Mouse (Mus musculus) CD8-positive naive resting alpha-beta T cell, adult 2 months (primary cell): Measurements from ENCODE around the gene Cttnbp2nl.

Experiments used
- DNase-seq, 2 experiments: peaks; one replicate each; pipeline ENCODE4 v3.0.0; 2022; ENCODE audit warnings: low read depth in 2 of 2, low spot score in 2 of 2

Cttnbp2nl gene

GRCm38 (mm10) chr3:105059911-105060310 lies 7.0 kb upstream of the Cttnbp2nl start:
- no peak for DNase-seq

GRCm38 (mm10) chr3:105058627-105059513 lies 5.9 kb upstream of the Cttnbp2nl start:
- DNase-seq = peak; percentile 51 to 64

GRCm38 (mm10) chr3:105055666-105056065 lies 2.7 kb upstream of the Cttnbp2nl start:
- DNase-seq = no peak

- no peak for DNase-seq
Measured at GRCm38 (mm10) chr3:105054952-105055351, 2.0 kb upstream of the Cttnbp2nl start.

GRCm38 (mm10) chr3:105053698-105054001 lies 704 bp upstream of the Cttnbp2nl start:
- no peak for DNase-seq

GRCm38 (mm10) chr3:105052171-105052936 lies 592 bp downstream of the Cttnbp2nl start:
- DNase-seq = no peak

- no peak for DNase-seq
Measured at GRCm38 (mm10) chr3:105051103-105051502, 1.8 kb downstream of the Cttnbp2nl start.

- no peak for DNase-seq
Measured at GRCm38 (mm10) chr3:105049848-105050247, 3.1 kb downstream of the Cttnbp2nl start.

GRCm38 (mm10) chr3:105047616-105048015 lies 5.3 kb downstream of the Cttnbp2nl start:
- no peak for DNase-seq

- DNase-seq = no peak
Measured at GRCm38 (mm10) chr3:105046870-105047269, 6.1 kb downstream of the Cttnbp2nl start.

- no peak for DNase-seq
Measured at GRCm38 (mm10) chr3:105043746-105044145, 9.2 kb downstream of the Cttnbp2nl start.

- no peak for DNase-seq
Measured at GRCm38 (mm10) chr3:105040983-105041625, 11.8 kb downstream of the Cttnbp2nl start.

- DNase-seq = no peak
Measured at GRCm38 (mm10) chr3:105040002-105040401, 12.9 kb downstream of the Cttnbp2nl start.

- DNase-seq = no peak
Measured at GRCm38 (mm10) chr3:105037240-105037770, 15.6 kb downstream of the Cttnbp2nl start.

- DNase-seq = no peak
Measured at GRCm38 (mm10) chr3:105036281-105036847, 16.6 kb downstream of the Cttnbp2nl start.

GRCm38 (mm10) chr3:105023371-105024005 lies 29.5 kb downstream of the Cttnbp2nl start:
- no peak for DNase-seq

GRCm38 (mm10) chr3:105019826-105020692 lies 32.9 kb downstream of the Cttnbp2nl start:
- DNase-seq = no peak

GRCm38 (mm10) chr3:105018783-105019105 lies 34.2 kb downstream of the Cttnbp2nl start:
- no peak for DNase-seq

GRCm38 (mm10) chr3:105018085-105018782 lies 34.7 kb downstream of the Cttnbp2nl start:
- no peak for DNase-seq
